Mouse (Mus musculus) left cerebral cortex, adult 18-20 months (tissue): ENCODE measurements around the gene Tmem161a. TPM values are rescaled to one million over a fixed set of nuclear protein-coding genes. Genes with fewer than 3 reads are reported as not detected.

Experiments
- DNase-seq, 2 experiments: peaks; one replicate each; pipeline ENCODE4 v3.0.0; 2021 to 2022; ENCODE audit warnings: low spot score in 2 of 2, mixed read lengths in 1 of 2
- total RNA-seq, 2 experiments: library from RNA; stranded (reverse); gene quantifications; 2 replicates each; pipeline ENCODE4 v1.2.3; 2021

Tmem161a gene
- total RNA-seq, 2 experiments from 2014 or later, result 45.2 to 46.2 TPM

DNA sequence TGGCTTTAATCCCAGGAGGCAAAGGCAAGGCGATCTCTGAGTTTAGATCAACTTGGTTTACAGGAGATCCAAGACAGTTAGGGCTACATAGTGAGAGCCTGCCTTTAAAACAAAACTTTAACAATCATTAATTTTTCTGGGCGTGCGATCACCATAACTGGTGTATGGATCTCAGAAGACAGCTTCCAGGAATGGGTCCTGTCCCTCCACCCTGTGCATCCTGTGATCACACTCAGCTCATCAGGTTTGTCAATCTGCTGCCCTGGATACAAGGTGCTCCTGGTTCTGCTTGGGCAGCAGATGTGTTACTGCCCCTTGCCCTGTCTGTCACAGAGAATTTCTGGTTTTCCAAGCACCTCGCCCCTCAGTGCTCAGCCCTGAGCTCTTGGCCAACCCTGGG is 12.9 kb upstream of the Tmem161a start:
- DNase-seq, result no peak

DNA sequence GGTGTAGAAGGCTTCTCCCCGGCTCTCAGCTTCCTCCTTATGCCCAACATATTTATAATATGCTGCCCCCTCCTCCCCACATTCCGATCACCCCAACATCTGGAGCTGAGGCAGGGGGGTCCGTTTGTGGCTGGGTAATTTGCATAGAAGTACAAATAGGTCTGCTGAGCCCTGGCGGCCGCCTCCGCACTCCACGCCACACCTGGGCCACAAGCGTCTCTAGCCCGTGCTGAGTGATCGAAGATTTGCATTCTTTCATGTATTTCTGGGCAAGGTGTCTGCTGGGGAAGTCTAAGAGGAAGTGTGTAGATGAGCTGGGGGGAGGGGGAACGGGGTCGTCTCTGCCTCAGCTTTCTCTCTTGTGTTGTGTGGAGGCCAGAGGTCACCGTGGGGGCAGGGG is 12.1 kb upstream of the Tmem161a start:
- no peak for DNase-seq

DNA sequence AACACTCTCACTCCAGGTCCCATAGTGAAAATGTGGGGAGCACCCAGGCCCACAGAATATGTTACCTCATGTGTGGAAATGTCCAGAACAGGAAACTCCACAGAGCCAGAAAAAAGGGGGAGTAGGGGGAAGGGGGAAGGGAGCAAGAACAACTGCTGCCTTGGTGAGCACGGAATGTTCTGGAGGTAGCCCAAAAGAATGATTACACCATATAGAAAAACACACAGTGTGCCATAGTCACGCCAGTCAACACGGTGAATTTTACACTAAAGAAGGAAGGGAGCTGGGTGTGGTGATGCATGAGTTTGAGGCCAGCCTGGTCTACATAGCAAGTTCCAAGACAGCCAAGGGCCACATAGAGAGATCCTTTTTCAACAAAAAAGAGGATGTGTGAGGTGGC is 8.8 kb upstream of the Tmem161a start:
- no peak for DNase-seq

DNA sequence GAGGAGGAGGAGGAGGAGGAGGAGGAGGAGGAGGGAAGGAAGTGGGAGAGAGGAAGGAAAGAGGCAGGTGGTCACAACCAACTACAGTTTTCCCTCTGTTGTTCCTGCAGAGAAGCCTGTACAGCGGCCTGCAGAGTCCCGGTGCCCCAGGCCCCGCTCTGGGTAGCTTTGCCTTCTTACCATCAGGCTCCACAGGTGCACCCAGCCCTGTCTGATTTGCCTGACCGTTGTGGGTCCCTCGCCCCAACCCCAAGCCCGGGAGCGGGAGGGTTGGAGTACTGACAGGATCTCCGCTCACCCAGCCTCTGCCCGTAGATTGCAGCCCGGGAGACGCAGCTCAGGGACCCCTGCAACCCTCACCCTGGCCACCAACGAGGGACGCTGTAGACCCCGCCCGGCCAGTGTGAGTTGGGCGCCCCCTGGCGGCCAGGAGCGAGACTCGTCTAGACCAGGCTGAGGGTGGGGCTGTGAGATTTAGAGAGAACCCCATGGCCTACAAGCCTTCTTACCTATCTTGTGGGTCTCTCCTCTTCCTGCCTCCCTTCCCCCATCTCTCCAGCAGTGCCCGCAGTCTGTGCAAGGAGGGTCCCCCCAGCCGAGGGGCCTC is 5.5 kb upstream of the Tmem161a start:
- peak; percentile 55 to 63 for DNase-seq

DNA sequence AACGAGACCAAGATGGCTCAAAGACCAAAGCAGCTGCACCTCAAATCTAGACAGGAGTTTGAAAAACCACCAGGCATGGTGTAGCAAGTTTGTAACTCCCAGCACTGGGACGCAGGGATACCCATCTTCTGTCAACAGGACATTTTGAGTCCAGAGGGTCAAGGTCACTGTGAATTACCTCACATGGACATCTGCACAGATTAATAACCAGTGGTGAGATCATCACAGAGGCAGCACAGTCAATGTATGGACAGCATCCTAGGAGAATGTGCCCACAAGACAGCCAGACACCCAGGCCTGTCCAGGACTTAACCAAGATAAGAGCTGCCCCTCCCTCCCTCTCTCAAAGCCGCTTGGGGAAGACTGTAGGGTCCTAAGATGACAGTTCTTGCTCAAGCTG is 2.0 kb upstream of the Tmem161a start:
- no peak for DNase-seq

DNA sequence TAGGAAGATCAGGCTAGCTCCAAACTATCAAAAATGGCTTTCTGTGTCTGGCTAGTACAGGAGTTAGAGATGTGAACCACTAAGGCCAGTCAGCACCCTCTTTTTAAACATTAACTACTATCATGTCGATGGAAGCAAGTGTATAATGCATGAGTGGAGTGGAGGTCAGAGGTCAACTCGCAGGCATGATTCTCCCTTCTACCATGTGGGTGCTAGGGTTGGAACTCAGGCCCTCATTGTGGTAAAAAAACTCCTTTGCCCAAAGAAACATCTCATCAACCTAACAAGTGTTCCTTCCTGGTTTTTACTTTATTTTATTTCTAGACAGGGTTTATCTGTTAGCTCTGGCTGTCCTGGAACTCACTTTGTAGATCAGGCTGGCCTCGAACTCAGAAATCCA is 1.4 kb upstream of the Tmem161a start:
- DNase-seq, result no peak

DNA sequence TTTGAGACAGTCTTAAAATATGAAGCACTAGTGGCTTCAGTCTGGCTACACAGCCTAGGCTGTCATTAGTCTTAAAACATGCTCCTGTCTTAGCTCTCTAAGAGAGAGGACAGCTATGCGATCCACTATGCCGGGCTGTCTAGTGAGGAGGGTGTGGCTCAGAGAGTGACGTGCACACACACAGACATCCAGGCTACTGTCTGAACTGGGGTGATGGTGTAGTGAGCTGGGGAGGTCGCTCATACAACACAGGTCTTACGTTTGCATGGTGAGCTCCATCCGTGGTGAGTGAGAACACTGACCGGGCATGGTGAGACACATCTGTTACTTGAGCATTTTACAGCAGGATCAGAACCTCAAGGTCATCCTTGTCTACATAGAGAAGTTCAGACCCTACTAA is 916 bp upstream of the Tmem161a start:
- no peak for DNase-seq

DNA sequence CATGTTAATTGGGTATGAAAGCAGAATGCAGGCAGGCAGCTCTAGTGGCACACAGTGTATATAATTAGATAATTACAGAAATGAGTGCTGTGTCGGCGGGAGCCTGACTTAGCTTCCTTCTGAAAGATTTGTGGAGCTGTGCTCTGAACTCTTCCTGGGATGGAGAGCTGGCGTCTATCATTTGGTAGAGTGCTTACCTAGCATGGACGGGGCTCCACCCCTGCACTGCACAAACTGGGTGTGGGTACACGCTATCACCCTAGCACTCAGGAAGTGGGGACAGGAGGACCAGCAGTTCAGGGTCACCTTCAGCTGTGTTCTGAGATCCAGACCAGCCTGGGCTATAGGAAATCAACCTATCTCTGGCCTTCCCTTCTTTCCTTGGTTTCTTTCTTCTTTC is 1.2 kb downstream of the Tmem161a start:
- no peak for DNase-seq

DNA sequence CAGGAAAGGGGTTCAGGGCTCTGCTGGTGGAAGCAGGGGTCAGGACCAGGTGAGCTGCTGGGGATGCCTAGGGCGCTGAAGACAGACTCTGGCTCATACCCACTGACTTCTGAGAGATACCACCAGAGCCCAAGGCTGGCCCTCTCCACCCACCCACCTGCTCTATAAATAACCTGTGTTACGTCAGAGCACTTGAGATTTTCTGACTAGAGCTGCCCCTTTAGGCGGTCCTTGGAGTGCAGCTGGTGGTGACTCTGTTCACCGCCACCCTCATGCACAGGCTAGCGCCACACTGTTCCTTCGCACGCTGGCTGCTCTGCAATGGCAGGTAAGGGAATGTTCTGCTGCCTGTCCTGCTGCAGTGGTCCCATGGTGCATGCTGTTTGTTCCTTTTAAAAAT is 1.9 kb downstream of the Tmem161a start:
- no peak for DNase-seq

DNA sequence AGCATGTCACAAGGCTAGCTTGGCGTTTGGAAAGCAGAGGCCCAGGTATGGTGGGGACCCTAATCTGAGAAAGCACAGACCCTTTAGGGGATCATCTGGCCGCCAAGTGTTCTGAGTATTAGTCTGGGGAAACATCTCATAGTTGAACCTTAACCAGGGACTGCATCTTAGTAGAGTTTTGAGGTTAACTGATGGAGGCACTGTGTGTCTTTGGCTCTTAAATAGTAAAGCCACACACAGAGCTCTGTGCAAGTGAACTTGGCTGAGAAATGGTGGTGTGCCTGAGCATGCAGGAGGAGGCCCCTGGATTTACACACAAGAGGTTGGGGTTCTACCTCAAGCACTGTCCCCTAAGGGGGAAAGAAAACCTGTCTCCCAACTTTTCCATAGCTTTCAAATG is 6.1 kb downstream of the Tmem161a start:
- DNase-seq, result no peak

DNA sequence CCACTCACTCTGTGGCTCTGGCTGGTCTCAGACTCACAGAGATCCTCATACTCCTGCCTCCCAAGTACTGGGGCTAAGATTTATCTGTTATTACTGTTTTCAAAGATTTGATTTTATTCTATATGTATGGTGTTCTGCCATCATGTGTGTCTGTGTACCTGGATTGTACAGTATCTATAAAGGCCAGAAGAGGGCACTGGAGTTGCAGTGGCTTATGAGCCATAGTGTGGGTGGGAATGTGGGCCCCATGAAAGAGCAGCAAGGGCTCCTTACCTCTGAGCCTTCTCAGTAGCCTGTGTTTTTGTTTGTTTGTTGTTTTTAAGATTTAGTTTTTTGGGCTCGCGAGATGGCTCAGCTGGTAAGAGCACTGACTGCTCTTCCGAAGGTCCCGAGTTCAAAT is 6.9 kb downstream of the Tmem161a start:
- no peak for DNase-seq

DNA sequence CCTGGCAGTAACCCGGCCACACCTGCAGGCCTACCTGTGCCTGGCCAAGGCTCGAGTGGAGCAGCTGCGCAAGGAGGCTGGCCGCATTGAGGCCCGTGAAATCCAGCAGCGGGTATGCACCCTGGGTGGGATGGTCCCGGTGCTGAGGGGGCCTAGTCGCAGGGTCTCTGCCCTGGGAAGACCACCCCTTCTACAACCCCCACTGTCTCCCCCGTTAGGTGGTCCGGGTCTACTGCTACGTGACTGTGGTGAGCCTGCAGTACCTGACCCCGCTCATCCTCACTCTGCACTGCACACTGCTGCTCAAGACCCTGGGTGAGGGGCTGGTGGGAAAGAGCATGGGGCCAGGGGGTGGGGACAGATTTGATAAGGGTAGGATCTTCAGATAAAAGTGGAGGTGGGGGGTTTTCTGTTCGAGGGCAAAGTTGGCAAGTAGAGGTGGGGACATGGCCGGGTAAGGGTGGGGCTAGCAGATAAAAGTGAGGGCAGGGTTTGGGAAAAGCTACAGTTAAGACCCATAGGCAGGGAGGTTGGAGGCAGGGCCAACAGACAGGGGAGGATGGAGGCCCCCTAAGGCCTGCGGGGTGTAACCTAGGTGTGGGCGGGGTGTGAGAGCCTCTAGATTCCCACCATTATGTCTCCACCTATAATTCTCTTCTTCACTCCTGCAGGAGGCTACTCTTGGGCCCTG is 9.2 kb downstream of the Tmem161a start:
- DNase-seq, result no peak

DNA sequence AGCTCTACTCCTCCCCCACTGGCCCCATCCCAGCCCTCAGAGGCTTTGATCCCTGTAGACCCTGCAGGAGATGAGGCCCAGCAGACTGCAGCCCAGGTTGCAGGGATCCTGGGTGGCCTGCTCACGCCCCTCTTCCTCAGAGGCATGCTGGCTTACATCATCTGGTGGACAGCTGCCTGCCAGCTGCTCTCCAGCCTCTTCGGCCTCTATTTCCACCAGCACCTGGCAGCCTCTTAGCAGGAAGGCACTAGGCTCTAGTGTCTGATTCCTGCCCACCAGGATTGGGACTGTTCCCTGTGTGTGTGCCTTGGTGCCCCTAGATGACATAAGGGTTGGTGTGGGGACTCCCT is 9.7 kb downstream of the Tmem161a start:
- no peak for DNase-seq

DNA sequence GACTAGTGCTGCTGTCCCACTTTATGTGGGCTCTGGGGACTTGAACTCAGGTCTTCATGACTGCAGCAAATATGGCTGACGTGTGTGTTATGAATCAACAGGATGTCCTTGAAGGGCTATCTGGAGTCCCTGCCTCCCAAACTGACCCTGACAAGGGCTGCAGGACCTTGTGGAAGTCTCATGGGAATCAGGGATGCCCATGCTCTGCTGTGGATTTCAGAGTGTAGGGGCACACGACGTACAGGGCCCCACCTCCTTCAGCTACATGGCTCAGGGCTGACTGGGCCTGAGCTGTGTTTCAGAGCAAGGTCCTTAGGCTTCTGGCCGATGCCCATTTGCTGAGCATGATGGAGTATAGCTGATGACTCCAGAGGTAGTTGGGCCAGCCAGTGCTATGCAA is 11.0 kb downstream of the Tmem161a start:
- DNase-seq, result no peak

DNA sequence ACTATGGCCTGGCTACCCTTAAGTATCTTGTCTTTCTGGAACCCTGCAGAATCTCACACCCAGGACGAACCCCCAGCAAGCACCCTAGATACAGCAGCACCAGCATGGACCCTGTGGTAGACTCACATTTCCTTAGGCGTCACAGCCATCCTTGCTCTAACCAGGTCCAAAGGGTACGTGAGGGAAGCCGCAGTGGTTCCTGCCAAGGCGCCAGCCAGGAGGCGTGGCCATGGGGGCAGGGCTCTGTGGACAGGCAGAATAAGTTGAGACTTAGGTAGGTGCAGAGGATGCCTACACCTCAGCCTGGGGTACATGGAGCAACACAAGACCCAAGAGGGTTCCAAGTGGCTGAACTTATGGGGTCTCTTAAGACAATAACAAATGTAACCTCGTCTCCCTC is 16.6 kb downstream of the Tmem161a start:
- no peak for DNase-seq

DNA sequence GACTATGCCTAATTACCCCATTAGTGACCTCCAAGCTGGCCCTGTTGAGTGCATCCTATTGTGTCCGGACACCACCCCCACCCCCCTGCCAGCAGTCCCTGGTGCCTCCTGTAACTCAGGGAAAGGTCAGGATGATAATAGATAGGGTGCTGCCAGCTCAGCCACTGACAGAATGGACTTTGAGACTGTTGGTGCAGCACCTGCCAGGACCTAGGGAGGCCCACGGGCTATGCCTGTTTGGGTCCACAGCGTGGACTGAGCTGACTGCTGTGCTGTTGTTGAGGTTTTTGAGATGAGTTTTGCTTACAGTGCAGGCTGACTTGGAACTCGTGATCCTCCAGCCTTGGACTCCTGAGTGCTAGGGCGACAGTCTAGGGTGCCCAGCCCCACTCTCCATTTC is 21.1 kb downstream of the Tmem161a start:
- no peak for DNase-seq

DNA sequence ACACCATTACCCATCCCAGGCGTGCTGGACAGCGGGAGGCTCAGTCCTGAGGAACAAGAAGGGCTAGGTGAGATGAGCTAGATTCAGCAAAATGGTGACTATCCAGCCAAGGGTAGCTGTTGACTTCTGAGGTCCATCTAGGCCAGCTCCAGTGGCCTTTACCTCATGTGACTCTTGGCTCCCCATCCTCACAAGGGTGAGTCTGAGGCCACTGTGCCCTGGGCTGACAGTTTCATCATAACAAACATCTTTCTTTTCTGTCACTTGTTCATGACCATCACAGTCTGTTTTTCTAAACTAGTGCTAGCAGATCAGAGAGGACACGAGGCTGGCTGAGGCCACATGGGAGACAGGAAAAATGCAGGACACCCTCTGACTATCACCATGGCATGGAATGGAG is 22.0 kb downstream of the Tmem161a start:
- no peak for DNase-seq

DNA sequence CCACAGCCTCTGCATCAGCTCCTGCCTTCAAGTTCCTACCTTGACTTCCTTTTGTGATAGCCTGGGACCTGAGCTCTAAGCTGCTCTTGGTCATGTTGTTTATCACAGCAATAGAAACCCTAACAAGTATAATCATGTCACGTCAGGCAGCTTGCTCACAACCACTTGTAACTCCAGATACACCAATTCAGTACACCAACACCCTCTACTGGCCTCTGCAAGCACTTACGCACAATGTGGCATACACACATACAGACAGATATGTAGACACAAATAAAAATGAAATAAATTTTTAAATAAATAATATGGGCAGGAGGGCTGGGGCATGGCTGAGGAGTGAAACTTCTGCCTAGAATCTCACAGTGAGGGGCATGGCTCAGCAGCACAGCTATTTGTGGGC is 23.6 kb downstream of the Tmem161a start:
- DNase-seq, result no peak

DNA sequence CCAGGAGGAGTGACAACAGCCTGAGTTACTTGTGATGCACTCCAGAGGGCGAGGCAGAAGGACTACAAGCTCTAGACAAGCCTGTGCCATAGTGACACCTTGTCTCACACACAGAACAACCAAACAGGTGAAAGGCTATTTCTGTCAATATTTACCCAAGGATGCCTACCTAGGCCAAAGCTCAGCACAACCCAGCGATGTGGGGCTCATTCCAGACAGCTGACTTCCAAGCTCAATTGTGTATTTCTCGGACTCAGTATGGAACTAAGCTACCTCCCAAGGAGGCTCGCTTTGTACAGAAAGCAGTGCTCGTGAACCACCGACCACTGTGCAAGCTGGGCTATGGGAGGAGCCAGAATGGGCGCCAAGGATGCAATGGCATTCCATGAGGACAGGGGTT is 25.4 kb downstream of the Tmem161a start:
- DNase-seq, result no peak

DNA sequence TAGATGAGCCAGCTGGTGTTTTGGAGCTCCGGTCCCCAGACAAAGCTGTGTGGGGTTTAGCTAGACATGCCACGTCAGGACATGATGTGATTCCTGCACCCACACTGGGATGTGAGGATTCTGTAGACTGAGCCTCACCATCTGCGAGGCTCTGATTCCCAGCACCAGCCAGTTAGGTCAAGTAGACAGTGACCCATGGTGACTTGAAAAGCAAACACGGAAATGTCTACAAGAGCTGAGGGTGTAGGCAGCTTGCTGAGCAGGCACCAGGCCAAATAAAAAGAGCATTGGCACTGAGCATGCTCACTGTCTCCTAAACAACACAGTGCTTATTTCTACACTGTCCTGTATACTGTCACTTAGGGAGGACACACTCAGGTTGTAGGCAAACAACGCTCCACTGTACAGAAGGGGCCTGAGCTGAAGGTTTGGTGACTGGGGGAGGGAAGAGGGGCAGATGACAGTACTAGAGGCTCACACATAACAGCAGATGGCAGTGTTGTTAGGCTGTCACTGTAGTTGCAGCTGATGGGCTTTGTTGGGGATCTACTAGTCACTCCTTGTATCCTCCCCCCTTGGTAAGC is 28.0 kb downstream of the Tmem161a start:
- DNase-seq, result peak; percentile 39 to 63

DNA sequence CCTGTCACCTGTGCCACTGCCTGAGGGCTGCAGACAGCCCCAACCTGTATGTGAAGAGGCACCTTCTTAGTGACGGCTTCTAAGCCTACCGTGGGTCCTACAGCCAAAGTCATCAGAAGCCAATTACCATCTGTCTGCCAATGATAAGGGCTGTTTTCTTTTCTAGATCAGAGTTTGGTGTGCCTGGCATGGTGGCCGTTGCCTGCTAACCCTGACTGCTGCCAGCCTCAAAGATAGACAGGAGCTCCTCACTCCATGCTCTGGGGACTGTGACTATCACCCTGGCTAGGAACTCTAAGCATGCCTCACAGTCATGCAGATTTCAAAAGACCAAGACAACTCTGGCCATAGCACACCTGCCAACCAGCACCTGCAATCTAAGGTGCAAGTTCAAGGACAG is 29.3 kb downstream of the Tmem161a start:
- no peak for DNase-seq

DNA sequence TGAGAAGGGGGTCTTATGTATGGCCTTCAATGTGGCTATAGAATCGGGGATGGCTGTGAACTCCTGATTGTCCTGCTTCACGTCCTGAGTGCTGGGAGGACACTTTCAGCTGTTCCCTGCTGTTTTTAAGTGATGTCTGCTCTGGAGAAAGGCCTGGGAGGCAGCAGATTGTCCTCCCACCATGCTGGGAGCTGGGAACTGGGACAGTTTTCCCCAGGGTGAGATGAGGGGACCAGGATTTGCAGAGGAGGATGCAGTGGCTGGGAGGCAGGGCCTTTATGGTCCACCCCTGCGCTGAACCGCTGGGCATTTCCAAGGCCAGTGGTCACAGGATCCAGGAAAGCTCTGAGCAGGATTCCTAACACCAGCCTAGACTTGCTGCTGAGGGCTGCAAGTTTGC is 30.9 kb downstream of the Tmem161a start:
- peak; percentile 25 to 45 for DNase-seq

DNA sequence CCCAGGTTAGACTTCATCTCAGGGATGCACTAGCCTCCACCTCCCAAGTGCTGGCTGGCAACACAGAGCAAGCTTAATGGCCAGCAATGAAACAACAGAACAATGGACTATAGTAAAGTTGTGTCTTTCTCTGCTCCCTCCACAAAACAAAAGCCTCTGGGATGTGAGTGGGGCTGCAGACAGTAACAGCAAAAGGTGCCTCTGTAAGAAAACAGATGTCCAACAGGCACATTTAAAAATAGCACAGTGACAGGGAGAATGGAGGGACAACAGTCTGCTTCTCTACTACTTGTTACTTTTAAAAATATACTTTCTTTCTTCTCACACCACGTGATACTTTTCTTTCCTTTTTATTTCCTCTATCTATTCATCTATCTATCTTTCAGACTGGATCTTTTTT is 32.6 kb downstream of the Tmem161a start:
- DNase-seq, result no peak
